Mouse (Mus musculus) gastrocnemius, postnatal 25 days (tissue): ENCODE measurements around the gene Dnm3. TPM values are rescaled to one million over a fixed set of nuclear protein-coding genes. Genes with fewer than 3 reads are reported as not detected.

Experiments
- DNase-seq: peaks from one replicate; pipeline ENCODE4 v3.0.0; 2022
- total RNA-seq, 2 experiments: library from RNA; stranded (reverse); gene quantifications; 1 replicate in 1 of 2; 2 replicates in 1 of 2; pipeline ENCODE4 v1.2.3; 2021

Gene Dnm3
- total RNA-seq, 2 experiments from 2014 or later = 4.7 to 7.6 TPM

GRCm38 (mm10) chr1:162075416-162075815 lies 402.4 kb downstream of the Dnm3 start:
- no peak for DNase-seq

- DNase-seq = no peak
These were observed 403.0 kb downstream of the Dnm3 start for GRCm38 (mm10) chr1:162074626-162075410.

GRCm38 (mm10) chr1:162072917-162073578 lies 404.8 kb downstream of the Dnm3 start:
- DNase-seq = no peak

GRCm38 (mm10) chr1:162053608-162054007 lies 424.2 kb downstream of the Dnm3 start:
- DNase-seq = no peak

- no peak for DNase-seq
These were observed 424.6 kb downstream of the Dnm3 start for GRCm38 (mm10) chr1:162053186-162053585.

GRCm38 (mm10) chr1:162052755-162053154 lies 425.1 kb downstream of the Dnm3 start:
- DNase-seq = no peak

- DNase-seq = no peak
These were observed 425.7 kb downstream of the Dnm3 start for GRCm38 (mm10) chr1:162052138-162052537.

- no peak for DNase-seq
These were observed 426.1 kb downstream of the Dnm3 start for GRCm38 (mm10) chr1:162051710-162052109.

GRCm38 (mm10) chr1:162047673-162048072 lies 430.2 kb downstream of the Dnm3 start:
- no peak for DNase-seq

- DNase-seq = no peak
These were observed 433.8 kb downstream of the Dnm3 start for GRCm38 (mm10) chr1:162043788-162044717.

GRCm38 (mm10) chr1:162043216-162043615 lies 434.6 kb downstream of the Dnm3 start:
- no peak for DNase-seq

GRCm38 (mm10) chr1:162042384-162042783 lies 435.4 kb downstream of the Dnm3 start:
- no peak for DNase-seq

- DNase-seq = no peak
These were observed 437.2 kb downstream of the Dnm3 start for GRCm38 (mm10) chr1:162040490-162041274.

GRCm38 (mm10) chr1:162039808-162040207 lies 438.0 kb downstream of the Dnm3 start:
- DNase-seq = no peak

- peak; percentile 48 for DNase-seq
These were observed 438.7 kb downstream of the Dnm3 start for GRCm38 (mm10) chr1:162039011-162039595.

- DNase-seq = no peak
These were observed 439.4 kb downstream of the Dnm3 start for GRCm38 (mm10) chr1:162038431-162038830.

GRCm38 (mm10) chr1:162037968-162038421 lies 439.8 kb downstream of the Dnm3 start:
- peak; percentile 63 for DNase-seq

GRCm38 (mm10) chr1:162037185-162037765 lies 440.6 kb downstream of the Dnm3 start:
- DNase-seq = no peak

- DNase-seq = no peak
These were observed 441.4 kb downstream of the Dnm3 start for GRCm38 (mm10) chr1:162036461-162036835.

- DNase-seq = no peak
These were observed 441.9 kb downstream of the Dnm3 start for GRCm38 (mm10) chr1:162035800-162036460.
